Mouse (Mus musculus) NIH3T3 (cell line): ENCODE measurements around the gene Soat2.

Source experiments
- DNase-seq: peaks from one replicate; pipeline ENCODE4 v3.0.0-alpha.2; 2012; ENCODE audit warnings: low read depth

The Soat2 gene

GRCm38 (mm10) chr15:102114651-102115260, 35.6 kb upstream of the Soat2 start:
- no peak for DNase-seq

- no peak for DNase-seq
Measured at GRCm38 (mm10) chr15:102115731-102116231, 34.5 kb upstream of the Soat2 start.

- no peak for DNase-seq
Measured at GRCm38 (mm10) chr15:102116753-102117415, 33.4 kb upstream of the Soat2 start.

- peak; percentile 80 for DNase-seq
Measured at GRCm38 (mm10) chr15:102117461-102118443, 32.6 kb upstream of the Soat2 start.

GRCm38 (mm10) chr15:102118591-102118990, 31.7 kb upstream of the Soat2 start:
- no peak for DNase-seq

- DNase-seq = no peak
Measured at GRCm38 (mm10) chr15:102119121-102119830, 31.1 kb upstream of the Soat2 start.

- DNase-seq = no peak
Measured at GRCm38 (mm10) chr15:102119831-102120170, 30.5 kb upstream of the Soat2 start.

GRCm38 (mm10) chr15:102120530-102120929, 29.8 kb upstream of the Soat2 start:
- no peak for DNase-seq

- DNase-seq = peak; percentile 66
Measured at GRCm38 (mm10) chr15:102126303-102126702, 24.0 kb upstream of the Soat2 start.

GRCm38 (mm10) chr15:102133314-102133713, 17.0 kb upstream of the Soat2 start:
- no peak for DNase-seq

- no peak for DNase-seq
Measured at GRCm38 (mm10) chr15:102134709-102135108, 15.6 kb upstream of the Soat2 start.

GRCm38 (mm10) chr15:102135522-102136128, 14.7 kb upstream of the Soat2 start:
- DNase-seq = peak; percentile 50

GRCm38 (mm10) chr15:102136129-102136758, 14.1 kb upstream of the Soat2 start, which contains the start of gene Spryd3:
Spryd3 (minus strand) TSS chr15:102136234.
- peak; percentile 97 for DNase-seq

GRCm38 (mm10) chr15:102141120-102141519, 9.2 kb upstream of the Soat2 start:
- no peak for DNase-seq

- DNase-seq = peak; percentile 95
Measured at GRCm38 (mm10) chr15:102142914-102143912, 7.1 kb upstream of the Soat2 start.

- peak; percentile 69 for DNase-seq
Measured at GRCm38 (mm10) chr15:102144274-102144711, 6.0 kb upstream of the Soat2 start, which contains the start of gene Igfbp6. Igfbp6 (plus strand) TSS chr15:102144362.

- peak; percentile 55 for DNase-seq
Measured at GRCm38 (mm10) chr15:102144726-102145125, 5.6 kb upstream of the Soat2 start.

- DNase-seq = peak; percentile 97
Measured at GRCm38 (mm10) chr15:102145330-102145729, 5.0 kb upstream of the Soat2 start.

GRCm38 (mm10) chr15:102146089-102146488, 4.2 kb upstream of the Soat2 start:
- DNase-seq = no peak
